Mouse (Mus musculus): ENCODE data around the gene Methig1. TPM values are rescaled to one million over a fixed set of nuclear protein-coding genes. Genes with fewer than 3 reads are reported as not detected.
"Not testable (repeated sequence)": the region's sequence is repeated elsewhere in the genome, so short reads cannot be mapped to it uniquely, and the experiment has no call there.

Methig1 gene
- total RNA-seq, 1 experiment from 2014 or later, result not detected

GRCm38 (mm10) chr15:100332077-100332961, 20.6 kb upstream of the Methig1 start:
- peak; percentile 60; the same call in 1 of the 2 replicates for ATAC-seq (replicated peaks; ENCODE audit: insufficient number of reproducible peaks, low FRiP score, low TSS enrichment, poor library complexity, severe bottlenecking)

DNA sequence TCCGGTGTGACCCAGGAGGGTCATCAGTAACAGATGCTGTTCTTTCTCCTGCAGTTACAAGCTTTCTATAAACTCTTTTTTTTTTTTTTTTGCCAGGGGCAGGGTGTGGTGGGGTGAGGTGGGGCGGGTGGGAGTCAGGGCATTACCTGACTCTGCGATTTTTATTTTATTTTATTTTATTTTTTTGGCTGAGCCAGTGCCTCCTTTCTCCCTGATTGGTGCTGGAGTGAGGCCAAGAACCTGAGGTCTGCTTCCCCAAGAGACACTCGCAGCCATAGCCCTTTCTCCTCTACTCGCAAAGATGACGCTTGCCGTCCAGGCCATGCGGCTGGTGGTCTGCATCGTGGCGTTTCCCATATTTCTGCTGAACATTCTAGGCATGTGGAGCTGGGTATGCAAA, 18.3 kb upstream of the Methig1 start, which contains the start of gene Mettl7a3:
TSS of gene Mettl7a3 (plus strand) at position 301 of the 400 bp plus-strand sequence.
- no peak for ATAC-seq (replicated peaks; ENCODE audit: insufficient number of reproducible peaks, low FRiP score, low TSS enrichment, poor library complexity, severe bottlenecking)

DNA sequence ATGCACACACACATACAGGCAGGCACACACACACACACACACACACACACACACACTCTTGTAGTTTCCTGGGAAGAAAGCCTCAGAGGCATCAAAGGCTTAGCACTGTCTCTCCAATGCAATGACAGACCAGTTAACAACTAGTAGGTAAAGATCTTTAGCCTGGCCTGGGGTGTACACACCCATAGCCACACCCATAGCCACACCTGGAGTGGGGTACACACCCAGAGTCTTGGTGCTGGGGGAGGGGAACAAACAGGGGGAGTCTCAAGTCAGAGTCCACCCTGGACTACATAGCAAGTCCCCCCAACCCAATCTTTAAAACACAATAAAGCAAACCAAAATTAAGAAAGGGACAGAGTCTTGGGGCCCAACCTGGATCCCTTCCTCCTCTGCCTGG, 15.6 kb upstream of the Methig1 start:
- ATAC-seq (replicated peaks; ENCODE audit: insufficient number of reproducible peaks, low FRiP score, low TSS enrichment, poor library complexity, severe bottlenecking), result not testable (repeated sequence)

DNA sequence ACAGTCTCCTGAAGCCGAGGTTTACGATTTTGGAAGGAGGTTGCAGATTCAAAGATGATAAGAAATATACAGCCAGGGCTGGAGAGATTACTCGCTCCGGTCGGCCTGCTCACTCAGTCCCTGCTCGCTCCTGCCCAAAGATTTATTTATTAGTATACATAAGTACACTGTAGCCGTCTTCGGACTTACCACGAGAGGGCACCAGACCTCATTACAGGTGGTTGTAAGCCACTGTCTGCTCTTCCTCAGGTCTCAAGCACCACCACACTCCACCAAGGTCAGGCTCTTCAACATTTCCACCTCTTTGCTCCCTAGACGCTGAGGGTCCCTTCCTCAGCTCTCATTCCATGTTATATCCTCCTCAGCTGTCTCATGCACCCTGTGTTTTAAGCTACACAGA, 15.1 kb upstream of the Methig1 start:
- peak; percentile 62; the same call in 1 of the 2 replicates for ATAC-seq (replicated peaks; ENCODE audit: insufficient number of reproducible peaks, low FRiP score, low TSS enrichment, poor library complexity, severe bottlenecking)

GRCm38 (mm10) chr15:100341314-100341980, 11.5 kb upstream of the Methig1 start:
- ATAC-seq (replicated peaks; ENCODE audit: insufficient number of reproducible peaks, low FRiP score, low TSS enrichment, poor library complexity, severe bottlenecking), result not testable (repeated sequence)

GRCm38 (mm10) chr15:100345484-100345883, 7.5 kb upstream of the Methig1 start:
- ATAC-seq (replicated peaks; ENCODE audit: insufficient number of reproducible peaks, low FRiP score, low TSS enrichment, poor library complexity, severe bottlenecking), result no peak

DNA sequence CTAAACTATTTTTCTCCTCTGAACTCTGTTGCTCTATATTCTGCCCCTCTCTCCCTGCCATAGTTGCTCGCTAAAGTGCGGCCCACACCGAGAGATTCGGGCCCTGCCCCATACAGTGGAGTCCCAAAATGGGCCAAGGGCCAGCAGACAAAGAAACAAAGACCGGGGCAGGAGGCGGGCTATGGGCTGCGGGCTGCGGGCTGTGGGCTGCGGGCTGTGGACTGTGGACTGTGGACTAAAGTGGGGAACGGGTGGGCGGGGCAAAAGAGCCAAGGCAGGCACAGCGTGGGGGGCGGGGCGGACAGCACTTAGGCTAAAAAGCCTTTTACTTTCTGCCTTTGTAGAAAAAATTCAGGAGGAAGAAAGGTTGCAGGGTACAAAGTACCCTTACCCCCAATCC, 6.2 kb upstream of the Methig1 start:
- ATAC-seq (replicated peaks; ENCODE audit: insufficient number of reproducible peaks, low FRiP score, low TSS enrichment, poor library complexity, severe bottlenecking), result no peak

DNA sequence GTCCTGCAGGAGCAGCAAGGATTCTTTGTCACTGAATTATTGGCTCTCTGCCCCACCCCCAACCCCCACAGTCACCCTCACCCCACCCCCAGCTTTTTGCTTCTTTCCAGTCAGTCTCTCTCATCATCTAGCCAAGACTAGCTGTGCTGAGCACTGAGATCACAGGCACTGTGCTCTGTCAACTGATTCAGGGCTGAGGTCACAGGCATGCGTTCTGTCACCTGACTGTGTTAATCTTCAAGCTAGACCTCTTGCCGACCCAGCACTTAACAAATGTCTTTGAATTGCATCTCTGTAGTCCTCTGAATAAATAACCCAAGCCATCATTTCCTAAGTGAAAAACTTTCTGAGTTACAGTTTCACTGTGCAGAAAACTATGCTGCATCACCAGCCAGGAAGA, 3.5 kb upstream of the Methig1 start:
- no peak for ATAC-seq (replicated peaks; ENCODE audit: insufficient number of reproducible peaks, low FRiP score, low TSS enrichment, poor library complexity, severe bottlenecking)

- ATAC-seq (replicated peaks; ENCODE audit: insufficient number of reproducible peaks, low FRiP score, low TSS enrichment, poor library complexity, severe bottlenecking), result no peak
Measured at GRCm38 (mm10) chr15:100351501-100352060, 1.4 kb upstream of the Methig1 start.

- ATAC-seq (replicated peaks; ENCODE audit: insufficient number of reproducible peaks, low FRiP score, low TSS enrichment, poor library complexity, severe bottlenecking), result not testable (repeated sequence)
Measured at GRCm38 (mm10) chr15:100353399-100353798, 450 bp downstream of the Methig1 start.

DNA sequence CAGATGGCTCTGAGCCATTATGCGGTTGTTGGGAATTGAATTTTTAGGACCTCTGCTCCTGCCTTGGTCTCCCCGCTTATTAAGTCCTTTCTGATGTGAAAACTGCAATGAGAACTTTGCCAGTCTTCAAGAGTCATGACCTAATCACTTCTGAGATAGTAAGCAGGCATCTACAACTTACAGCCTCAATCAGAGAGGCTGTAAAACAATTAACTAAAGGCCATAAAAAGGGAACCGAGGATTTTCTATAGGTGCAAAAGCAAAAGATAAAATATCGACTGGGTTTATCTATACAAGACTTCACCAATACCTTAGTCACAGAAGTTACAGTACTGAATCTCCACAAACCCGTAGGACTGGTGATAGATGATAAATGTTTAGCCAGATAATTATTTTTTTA, 2.9 kb downstream of the Methig1 start:
- no peak for ATAC-seq (replicated peaks; ENCODE audit: insufficient number of reproducible peaks, low FRiP score, low TSS enrichment, poor library complexity, severe bottlenecking)

DNA sequence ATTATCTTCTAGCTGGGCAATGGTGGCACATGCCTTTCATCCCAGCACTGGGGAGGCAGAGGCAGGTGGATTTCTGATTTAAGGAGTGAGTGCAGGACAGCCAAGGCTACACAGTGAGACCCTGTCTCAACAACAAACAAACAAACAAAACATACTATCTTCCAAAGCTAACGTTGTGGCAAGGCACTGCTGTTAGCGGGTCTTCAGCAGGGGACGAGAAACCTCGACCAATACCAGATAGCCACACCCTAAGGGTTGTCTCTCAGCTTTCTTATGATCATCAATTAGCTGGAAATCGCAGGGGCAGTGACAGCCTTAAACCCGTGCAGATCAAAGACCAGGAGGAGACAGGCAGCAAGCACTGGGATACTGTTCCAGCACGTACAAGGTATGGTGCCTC, 11.3 kb downstream of the Methig1 start, which contains the start of gene Higd1c:
TSS of gene Higd1c (plus strand) at position 301 of the 400 bp plus-strand sequence.
- no peak for ATAC-seq (replicated peaks; ENCODE audit: insufficient number of reproducible peaks, low FRiP score, low TSS enrichment, poor library complexity, severe bottlenecking)

- not testable (repeated sequence) for ATAC-seq (replicated peaks; ENCODE audit: insufficient number of reproducible peaks, low FRiP score, low TSS enrichment, poor library complexity, severe bottlenecking)
Measured at GRCm38 (mm10) chr15:100365967-100366366, 13.0 kb downstream of the Methig1 start.

- ATAC-seq (replicated peaks; ENCODE audit: insufficient number of reproducible peaks, low FRiP score, low TSS enrichment, poor library complexity, severe bottlenecking), result no peak
Measured at GRCm38 (mm10) chr15:100367119-100367518, 14.2 kb downstream of the Methig1 start.

DNA sequence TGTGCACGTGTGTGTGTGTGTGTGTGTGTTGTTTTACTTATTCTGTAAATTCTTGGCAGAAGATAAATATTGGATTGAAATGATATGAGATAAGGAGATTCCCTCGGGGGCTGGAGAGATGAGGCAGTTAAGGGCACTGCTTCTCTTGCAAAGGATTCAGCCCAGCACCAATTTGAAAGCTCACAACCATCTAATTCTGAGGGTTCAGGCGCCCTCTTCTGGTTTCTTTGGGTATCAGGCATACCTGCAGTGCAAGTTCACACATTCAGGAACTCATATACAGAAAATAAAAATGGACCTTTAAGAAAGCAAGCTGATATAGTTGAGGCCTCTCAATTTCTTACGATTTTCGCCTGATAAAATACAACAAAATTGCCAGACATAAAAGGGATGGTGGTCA, 22.1 kb downstream of the Methig1 start:
- ATAC-seq (replicated peaks; ENCODE audit: insufficient number of reproducible peaks, low FRiP score, low TSS enrichment, poor library complexity, severe bottlenecking), result no peak

- not testable (repeated sequence) for ATAC-seq (replicated peaks; ENCODE audit: insufficient number of reproducible peaks, low FRiP score, low TSS enrichment, poor library complexity, severe bottlenecking)
Measured at GRCm38 (mm10) chr15:100377847-100378505, 25.0 kb downstream of the Methig1 start.

GRCm38 (mm10) chr15:100379658-100380057, 26.7 kb downstream of the Methig1 start:
- ATAC-seq (replicated peaks; ENCODE audit: insufficient number of reproducible peaks, low FRiP score, low TSS enrichment, poor library complexity, severe bottlenecking), result no peak

GRCm38 (mm10) chr15:100380104-100380503, 27.2 kb downstream of the Methig1 start:
- ATAC-seq (replicated peaks; ENCODE audit: insufficient number of reproducible peaks, low FRiP score, low TSS enrichment, poor library complexity, severe bottlenecking), result no peak

- ATAC-seq (replicated peaks; ENCODE audit: insufficient number of reproducible peaks, low FRiP score, low TSS enrichment, poor library complexity, severe bottlenecking), result no peak
Measured at GRCm38 (mm10) chr15:100385705-100386104, 32.8 kb downstream of the Methig1 start.
